Mouse (Mus musculus): Measurements from ENCODE around the gene Hsf4. TPM values are rescaled to one million over a fixed set of nuclear protein-coding genes. Genes with fewer than 3 reads are reported as not detected.
A peak's percentile ranks its signal among the peaks of the same experiment; 100 is the strongest.
"Not testable (repeated sequence)": the region's sequence is repeated elsewhere in the genome, so short reads cannot be mapped to it uniquely, and the experiment has no call there.

Hsf4 gene
- total RNA-seq, 1 experiment from 2014 or later = not detected

DNA sequence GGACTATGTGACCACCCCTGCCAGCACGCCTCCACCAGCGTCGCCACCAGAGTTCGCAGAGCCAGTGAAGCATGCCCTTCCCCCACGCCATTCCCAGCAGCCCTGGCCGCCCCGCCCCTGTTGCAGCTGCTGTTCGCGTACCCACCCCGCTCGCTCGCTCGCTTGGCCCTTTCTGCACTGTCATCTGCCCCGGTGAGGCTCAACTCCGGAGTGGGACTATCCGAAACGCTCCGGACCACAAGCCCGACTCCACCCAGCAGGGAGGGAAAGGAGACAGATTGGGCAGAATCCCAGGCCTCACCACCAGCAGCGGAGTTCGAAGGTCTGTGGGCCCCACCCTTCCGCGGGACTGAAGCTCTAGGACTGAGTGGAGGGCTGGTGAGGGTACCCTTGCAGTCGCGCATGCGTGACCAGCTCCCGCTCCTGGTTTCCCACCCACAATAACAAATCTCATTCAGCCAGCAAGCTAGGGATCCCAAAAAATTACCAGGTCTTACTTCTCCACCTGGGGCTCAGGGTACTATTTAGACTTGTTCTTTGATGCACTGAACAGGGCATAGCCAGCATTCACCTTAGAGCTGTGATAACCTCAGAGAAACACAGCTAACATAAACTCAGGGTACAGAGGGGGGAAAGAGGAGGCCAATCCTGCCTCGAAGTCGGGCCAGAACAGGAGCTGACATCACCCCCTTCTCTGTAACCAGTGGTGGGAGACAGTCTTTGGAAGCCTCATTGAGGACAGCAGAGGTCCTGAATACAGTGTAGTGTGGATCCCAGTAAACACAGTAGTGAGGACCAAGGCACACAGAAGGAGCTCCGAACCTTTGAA is 6.9 kb downstream of the Hsf4 start:
- 0 out of 2 replicates have a peak, but pooled peaks have one; percentile 6 for ATAC-seq (replicated peaks; ENCODE audit: insufficient number of reproducible peaks, low FRiP score, low TSS enrichment, poor library complexity, severe bottlenecking)

DNA sequence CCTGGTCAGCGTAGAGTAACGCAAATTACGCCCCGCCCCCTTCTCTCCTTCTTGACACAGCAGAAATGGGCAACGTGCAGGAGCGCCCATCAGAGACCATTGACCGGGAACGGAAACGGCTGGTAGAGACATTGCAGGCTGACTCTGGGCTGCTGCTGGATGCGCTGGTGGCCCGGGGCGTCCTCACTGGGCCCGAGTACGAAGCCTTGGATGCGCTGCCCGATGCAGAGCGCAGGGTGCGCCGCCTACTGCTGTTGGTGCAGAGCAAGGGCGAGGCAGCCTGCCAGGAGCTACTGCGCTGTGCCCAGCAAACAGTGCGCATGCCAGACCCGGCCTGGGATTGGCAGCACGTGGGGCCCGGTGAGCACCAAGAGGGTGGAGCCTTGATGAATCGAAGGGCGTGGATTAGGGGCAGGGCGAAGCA is 9.3 kb downstream of the Hsf4 start:
- ATAC-seq (replicated peaks; ENCODE audit: insufficient number of reproducible peaks, low FRiP score, low TSS enrichment, poor library complexity, severe bottlenecking) = peak; percentile 24; the same call in 1 of the 2 replicates

DNA sequence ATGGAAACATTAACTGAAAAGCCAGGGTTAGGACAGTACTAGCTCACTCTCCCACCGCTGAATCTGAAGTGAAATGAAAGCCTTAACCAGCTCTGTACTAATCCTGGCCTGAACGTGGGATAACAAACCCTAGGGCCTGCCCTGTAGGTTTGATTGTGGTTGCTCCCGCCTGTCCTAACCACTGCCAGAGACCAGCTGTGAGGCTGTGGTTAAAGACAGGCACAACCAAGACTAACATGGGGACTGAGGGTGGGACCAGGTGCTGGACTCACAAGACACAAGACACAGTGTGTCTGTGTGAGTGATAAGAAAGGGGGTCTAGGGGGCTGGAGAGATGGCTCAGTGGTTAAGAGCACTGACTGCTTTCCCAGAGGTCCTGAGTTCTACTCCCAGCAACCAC is 11.0 kb downstream of the Hsf4 start:
- no peak for ATAC-seq (replicated peaks; ENCODE audit: insufficient number of reproducible peaks, low FRiP score, low TSS enrichment, poor library complexity, severe bottlenecking)

DNA sequence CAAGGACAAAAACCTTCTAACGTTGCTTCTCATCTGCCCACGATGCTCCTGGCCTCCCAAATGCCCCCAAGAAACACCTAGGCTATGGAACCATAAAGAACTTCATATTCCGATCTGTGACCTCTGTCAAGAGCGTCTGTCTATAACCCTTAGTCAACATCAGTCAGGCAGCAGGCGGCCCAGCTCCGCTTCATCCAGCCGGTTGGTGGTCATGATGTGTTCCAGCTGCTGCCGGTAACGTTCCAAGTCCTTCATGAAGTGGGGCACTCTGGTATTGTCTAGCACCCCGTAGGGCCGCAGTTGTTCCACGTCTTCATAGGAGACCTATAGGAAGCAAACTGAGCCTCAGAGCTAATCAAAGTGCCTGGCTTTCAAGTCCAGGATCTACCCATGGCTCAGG is 12.2 kb downstream of the Hsf4 start:
- ATAC-seq (replicated peaks; ENCODE audit: insufficient number of reproducible peaks, low FRiP score, low TSS enrichment, poor library complexity, severe bottlenecking) = no peak

DNA sequence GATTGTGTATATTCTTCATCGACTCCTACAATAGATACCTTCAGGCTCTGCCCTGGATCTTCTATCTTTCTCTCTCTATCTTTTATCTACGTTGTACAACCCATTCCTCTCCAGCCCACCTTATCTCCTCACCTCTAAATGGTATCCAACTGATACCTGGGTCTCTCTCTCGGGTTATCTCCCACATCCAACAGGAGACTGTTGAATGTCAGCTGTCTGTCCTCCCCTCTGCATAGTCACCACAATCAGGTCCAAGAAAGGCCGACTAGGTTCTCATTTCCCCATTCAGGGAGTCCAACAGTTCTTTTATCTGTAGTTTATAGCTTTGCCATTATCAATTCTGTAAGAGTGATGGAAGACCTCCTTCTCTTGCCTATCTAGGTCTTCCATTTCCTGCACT is 12.6 kb downstream of the Hsf4 start:
- ATAC-seq (replicated peaks; ENCODE audit: insufficient number of reproducible peaks, low FRiP score, low TSS enrichment, poor library complexity, severe bottlenecking) = no peak

DNA sequence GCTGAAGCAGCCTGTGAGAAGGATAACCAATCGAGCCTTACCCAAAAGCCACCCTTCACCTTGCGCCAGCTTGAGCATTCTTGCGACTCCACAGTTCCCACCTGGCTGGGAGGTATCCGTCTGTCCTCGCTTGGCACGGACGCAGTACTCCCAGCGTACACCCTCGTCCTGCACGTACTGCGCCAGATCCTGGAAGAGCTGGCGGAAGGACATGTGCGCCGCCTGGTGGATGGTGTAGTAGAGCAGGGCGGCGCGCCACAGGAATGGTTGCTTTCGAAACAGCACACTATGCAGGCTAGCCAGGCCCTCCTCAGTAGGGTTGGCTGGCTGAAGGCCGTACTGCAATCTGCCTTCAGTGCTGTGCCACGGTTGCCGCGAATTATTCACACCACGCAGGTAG is 13.5 kb downstream of the Hsf4 start:
- peak; percentile 64 for ATAC-seq (replicated peaks; ENCODE audit: insufficient number of reproducible peaks, low FRiP score, low TSS enrichment, poor library complexity, severe bottlenecking)

DNA sequence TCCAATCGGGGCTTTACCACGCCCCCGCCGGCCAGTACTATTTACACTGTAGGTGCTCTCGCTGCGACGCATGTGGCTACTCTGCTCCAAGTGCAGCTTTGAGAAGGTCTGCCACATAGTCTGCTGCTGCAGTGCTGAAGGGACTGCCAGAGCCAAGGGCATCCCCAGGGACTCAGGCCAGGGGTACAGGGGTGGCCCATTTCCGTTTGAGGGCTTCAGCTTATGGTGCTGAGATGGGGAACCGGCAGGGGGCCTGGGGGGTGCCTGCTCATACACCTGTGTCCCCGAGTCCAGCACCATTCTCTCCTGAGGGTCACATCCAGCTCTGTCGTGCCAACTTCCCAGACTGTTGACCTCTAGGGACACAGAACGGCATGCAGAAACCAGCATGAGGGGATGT is 15.9 kb downstream of the Hsf4 start:
- no peak for ATAC-seq (replicated peaks; ENCODE audit: insufficient number of reproducible peaks, low FRiP score, low TSS enrichment, poor library complexity, severe bottlenecking)

DNA sequence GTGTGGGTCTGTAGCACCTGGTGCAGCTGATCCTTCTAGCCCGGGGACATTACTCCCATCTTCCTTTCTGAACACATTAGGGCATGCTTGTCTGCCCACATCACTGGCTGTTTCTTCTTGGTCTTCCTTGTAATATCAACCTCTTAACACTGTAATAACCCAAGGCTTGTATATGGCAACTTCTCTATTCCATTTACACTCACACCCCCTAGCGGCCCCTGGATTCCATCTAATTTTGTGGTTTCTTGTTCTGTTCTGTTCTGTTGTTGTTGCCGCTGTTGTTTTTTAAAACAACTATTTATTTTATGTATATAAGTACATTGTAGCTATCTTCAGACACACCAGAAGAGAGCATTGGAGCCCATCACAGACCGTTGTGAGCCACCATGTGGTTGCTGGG is 17.3 kb downstream of the Hsf4 start:
- ATAC-seq (replicated peaks; ENCODE audit: insufficient number of reproducible peaks, low FRiP score, low TSS enrichment, poor library complexity, severe bottlenecking) = no peak

DNA sequence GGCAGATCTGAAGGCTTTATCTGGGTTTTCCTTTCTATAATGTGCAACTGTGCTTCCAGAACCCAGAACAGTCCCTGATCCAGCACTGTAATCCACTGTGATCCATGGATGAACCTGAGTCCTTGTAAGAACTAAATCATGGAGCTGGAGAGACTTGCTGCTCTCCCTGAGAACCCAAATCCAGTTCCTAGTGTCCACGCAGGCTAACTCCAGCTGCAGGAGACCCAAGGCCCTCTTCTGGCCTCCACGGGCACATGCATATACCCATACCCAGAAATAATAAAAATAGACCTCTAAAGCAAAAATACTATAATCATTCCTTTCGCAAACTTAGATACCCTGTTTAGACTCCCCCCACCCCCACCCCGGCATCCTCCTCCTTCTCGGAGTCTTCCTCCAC is 18.6 kb downstream of the Hsf4 start:
- no peak for ATAC-seq (replicated peaks; ENCODE audit: insufficient number of reproducible peaks, low FRiP score, low TSS enrichment, poor library complexity, severe bottlenecking)

DNA sequence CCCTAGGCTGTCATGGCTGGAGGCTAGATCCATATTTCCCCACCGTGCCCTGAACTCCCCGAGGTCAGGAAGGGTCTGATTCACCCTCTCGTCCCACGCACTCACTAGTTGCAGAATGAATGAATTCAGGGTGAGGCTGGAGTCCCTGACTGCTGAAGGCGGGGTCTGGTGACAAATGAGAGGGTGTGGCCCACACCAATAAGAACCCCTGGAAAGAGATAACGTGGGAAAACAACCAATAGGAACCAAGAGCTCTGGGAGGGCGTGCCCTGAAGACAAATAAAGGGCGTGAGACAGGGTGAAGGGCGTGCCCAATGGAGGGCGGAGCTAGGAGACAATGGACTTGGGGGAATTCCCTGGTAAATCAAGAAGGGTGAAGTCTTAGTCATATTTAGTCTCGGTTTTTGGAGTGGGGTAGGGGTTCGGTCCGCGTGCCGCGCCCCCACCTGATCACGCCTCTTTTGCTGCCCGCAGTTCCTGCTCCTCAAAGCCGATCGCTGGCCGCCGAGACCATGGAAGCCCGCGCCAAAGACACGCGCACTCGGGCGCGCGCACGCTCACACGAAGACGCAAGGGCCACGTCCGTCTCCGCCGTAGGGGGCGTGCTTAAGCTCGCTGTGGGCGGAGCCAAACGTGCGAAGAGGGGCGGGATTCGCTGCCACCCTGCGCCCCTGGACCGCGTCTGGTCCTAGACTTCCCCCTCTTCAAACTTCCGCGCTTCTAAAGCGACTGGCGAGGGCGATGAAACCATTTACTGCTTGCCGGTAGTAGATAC is 19.5 kb downstream of the Hsf4 start:
- ATAC-seq (replicated peaks; ENCODE audit: insufficient number of reproducible peaks, low FRiP score, low TSS enrichment, poor library complexity, severe bottlenecking) = peak; percentile 80

DNA sequence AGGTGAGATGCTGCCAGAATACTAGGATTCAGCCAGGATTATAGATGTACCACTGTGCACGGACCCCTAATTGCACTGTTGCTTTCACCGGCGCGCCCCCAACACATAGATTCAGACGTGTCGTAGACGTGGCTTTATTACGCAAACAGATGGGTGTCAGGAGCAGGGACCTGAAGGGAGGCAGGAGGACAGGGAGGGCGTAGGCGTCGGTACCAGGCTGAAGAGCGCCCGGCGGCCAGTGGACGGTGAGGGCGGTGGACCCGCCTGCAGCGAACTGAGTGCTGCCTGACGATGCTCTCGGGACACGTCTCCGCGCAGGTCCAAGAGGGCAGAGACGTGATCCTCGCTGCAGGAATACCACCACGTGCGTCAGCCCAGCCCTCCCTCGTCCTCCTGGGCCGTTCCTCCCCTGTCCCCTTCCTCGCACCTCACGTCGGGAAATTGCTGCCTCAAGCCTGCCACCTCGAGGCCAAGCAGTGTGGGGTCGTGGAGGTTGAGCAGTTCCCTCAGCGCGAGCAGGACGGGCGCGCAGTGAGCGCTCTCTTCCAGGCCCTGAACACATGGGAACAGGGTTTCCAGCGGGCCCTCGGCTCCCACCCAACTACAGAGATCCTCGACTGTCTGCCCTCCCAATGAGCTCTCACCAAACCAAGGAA is 20.3 kb downstream of the Hsf4 start, which contains the start of gene 4931428F04Rik:
Gene 4931428F04Rik, minus strand, starts transcription at position 60 of the 656 bp plus-strand sequence.
- ATAC-seq (replicated peaks; ENCODE audit: insufficient number of reproducible peaks, low FRiP score, low TSS enrichment, poor library complexity, severe bottlenecking) = 0 out of 2 replicates have a peak, but pooled peaks have one; percentile 1

DNA sequence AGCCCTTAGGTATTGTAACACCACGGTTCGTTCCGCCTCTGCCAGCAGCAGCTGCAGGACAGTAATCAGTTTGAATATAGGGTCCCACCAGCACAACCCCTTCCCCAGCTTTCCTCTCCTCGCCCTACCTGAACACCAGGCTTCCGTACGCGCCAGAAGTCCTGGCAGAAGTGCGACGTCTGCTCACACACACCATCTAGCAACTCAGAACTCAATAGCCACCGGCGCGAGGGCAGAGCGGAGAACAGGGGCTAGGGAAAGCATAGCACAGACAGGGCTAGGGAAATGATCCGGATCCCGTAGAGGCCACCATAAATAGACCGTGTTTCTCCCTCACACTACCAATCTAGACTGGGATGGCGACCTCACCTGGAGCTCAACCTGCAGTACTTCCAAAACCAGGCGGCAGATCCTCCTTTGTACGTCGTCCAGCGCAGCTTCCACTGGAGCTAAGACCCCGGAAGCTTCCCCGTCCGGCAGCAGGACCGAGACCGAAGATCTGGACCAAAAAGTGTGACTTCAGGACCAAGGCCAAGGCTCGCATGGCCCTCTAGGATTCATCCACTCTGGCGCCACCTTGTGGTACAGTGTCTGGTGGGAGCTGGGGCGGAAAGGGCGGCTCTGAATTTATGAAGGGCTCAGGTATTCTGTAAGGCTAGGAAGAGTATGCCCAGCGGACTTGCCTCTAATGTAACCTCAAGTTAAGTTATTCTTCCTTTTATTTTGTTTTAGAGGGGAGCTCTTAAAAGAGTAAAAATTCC is 21.1 kb downstream of the Hsf4 start:
- ATAC-seq (replicated peaks; ENCODE audit: insufficient number of reproducible peaks, low FRiP score, low TSS enrichment, poor library complexity, severe bottlenecking) = peak; percentile 57

DNA sequence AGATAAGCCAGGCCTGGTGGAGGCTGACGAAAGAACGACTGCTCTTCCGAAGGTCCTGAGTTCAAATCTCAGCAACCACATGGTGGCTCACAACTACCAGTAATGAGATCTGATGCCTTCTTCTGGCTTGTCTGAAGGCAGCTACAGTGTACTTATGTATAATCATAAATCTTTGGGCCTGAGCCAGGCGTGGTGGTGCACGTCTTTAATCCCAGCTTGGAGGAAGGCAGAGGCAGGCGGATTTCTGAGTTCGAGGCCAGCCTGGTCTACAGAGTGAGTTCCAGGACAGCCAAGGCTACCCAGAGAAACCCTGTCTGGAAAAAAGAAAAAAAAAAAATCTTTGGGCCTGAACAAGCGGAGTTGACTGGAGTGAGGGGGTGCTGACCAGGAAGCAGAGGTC is 21.8 kb downstream of the Hsf4 start:
- ATAC-seq (replicated peaks; ENCODE audit: insufficient number of reproducible peaks, low FRiP score, low TSS enrichment, poor library complexity, severe bottlenecking) = not testable (repeated sequence)

DNA sequence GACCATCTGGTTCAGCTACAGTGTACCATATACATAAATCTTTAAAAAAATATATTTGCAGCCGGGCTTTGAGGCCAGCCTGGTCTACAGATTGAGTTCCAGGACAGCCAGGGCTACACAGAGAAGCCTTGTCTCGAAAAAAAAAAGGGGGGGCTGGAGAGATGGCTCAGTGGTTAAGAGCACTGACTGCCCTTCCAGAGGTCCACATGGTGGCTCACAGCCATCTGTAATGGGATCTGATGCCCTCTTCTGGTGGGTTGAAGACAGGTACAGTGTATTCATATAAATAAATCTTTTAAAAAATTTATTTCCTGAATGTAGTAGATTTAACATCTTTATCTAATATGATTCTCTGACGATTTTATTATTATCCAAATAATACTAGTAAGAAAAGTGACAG is 22.2 kb downstream of the Hsf4 start:
- not testable (repeated sequence) for ATAC-seq (replicated peaks; ENCODE audit: insufficient number of reproducible peaks, low FRiP score, low TSS enrichment, poor library complexity, severe bottlenecking)

DNA sequence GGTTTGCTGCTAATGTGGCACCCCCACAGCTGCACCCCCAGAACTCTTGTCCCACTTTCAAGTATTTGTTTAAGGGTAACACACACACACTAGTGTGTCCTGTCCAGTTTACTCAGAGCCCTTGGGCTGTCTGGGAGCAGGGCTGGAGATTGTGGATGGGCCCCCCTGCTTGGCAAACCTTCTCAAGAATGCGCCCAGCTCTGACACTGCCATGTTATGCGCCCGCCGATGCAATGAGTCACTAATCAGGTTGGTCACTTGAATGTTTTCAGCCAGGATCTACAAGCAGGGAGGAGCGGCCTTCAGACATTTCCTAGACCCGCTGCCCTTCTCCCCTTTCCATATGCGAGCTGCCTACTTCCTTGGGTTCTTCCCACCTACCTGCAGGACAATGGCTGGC is 22.9 kb downstream of the Hsf4 start:
- ATAC-seq (replicated peaks; ENCODE audit: insufficient number of reproducible peaks, low FRiP score, low TSS enrichment, poor library complexity, severe bottlenecking) = no peak

DNA sequence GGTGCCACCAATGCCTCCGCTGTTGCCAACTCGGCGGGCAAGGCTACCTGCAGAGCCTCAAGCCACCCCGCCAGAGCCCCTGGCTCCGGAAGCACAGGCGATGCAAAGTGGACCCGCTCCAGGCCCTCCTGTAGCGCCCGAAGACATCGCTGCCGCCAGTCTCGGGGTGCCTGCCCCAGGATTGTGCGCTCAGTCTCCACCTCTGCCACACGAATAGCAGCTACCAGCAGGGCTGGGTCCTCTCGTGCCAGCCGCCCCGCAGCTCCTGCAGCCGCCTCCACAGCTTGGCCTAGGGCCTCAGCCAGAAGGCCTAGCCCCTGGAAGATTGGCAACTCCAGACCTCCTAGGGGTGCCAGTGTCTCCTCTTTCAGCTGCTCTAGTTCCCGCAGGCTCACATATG is 23.8 kb downstream of the Hsf4 start:
- no peak for ATAC-seq (replicated peaks; ENCODE audit: insufficient number of reproducible peaks, low FRiP score, low TSS enrichment, poor library complexity, severe bottlenecking)

DNA sequence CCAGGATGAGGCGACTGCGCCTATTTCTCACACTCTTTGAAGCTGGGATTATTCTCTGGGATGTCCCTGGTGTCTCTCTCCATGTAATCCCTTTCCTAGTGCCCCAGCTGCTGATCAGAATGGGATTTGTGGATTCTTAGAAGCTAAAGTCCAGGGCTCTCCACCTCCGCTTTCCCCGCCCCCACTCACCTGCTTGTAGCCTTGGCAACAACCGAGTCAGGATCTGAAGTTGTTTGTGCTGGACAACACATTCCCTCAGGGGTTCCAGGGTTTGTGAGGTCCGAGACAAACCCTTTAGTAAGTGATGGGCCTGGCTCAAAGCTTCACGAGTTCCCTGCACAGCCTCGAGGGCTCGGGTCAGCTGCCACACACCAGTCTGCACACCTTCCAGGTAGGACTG is 25.2 kb downstream of the Hsf4 start:
- ATAC-seq (replicated peaks; ENCODE audit: insufficient number of reproducible peaks, low FRiP score, low TSS enrichment, poor library complexity, severe bottlenecking) = no peak

DNA sequence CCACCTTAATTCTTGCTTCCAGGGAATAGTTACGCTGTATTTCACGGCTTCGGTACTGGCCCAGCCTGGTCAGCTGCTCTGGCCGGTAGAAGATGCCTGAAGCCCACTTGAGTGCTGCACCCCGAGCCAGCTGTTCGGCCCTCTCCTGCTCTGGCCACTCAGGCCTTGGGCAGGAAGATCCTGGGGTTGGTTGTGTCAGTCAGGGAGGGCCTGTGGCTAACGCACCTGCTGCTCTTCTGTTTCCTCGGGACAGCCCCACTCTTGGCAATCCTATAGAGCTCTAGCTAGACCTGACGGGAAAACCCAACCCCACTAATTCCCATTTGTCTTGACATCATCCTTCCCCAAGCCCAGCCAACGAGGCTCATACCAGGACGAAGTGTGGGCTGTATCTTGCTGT is 25.7 kb downstream of the Hsf4 start:
- ATAC-seq (replicated peaks; ENCODE audit: insufficient number of reproducible peaks, low FRiP score, low TSS enrichment, poor library complexity, severe bottlenecking) = no peak
